Comparison of ENCODE assay signal across 9 mouse cellular contexts in genomic region chr1:127238871-127239314, GRCm38 (mm10). TPM values are rescaled to one million over a fixed set of nuclear protein-coding genes. Genes with fewer than 3 reads are reported as not detected.
A peak's percentile ranks its signal among the peaks of the same experiment; 100 is the strongest.
DNase-seq lines count a peak whose midpoint lies in the region; ATAC-seq and TF ChIP-seq lines count a peak whose summit lies in the region.
"Had no signal": no experiment of that assay in that cellular context is flagged by ENCODE, and none has a peak within 500 bp of the region (broad histone marks: within the 10 kb centered on the region; RNA-seq: fewer than 3 reads in every experiment).

No protein-coding gene starts in this region.

- peak; percentile 59 for TF ChIP-seq CTCF in E14TG2a.4 (conservative IDR thresholded peaks at IDR 0.05; ENCODE audit: low read length)

- no peak for DNase-seq in heart, adult 18-20 months
- DNase-seq in urinary bladder, postnatal 14 days (ENCODE audit: low spot score) = no peak
- no peak for DNase-seq in cerebellum, postnatal 14 days
- no peak for DNase-seq in kidney, postnatal 10 days

- no peaks in the 10 kb centered on the region for H3K9me3 ChIP-seq in heart, embryonic 14.5 days (ENCODE audit: control insufficient read depth, low read length)
- no peaks in the 10 kb centered on the region for H3K9me3 ChIP-seq in E14TG2a.4 (ENCODE audit: low read length)
- no peaks in the 10 kb centered on the region for H3K9me3 ChIP-seq in forebrain, embryonic 16.5 days (ENCODE audit: control insufficient read depth, low read length)
- no peaks in the 10 kb centered on the region for H3K9me3 ChIP-seq in midbrain, embryonic 12.5 days
- H3K9me3 ChIP-seq: intestine, embryonic 15.5 days had no signal

- ATAC-seq in heart, embryonic 14.5 days (ENCODE audit: insufficient number of reproducible peaks, insufficient read depth, low FRiP score, low read depth) = no peak
- ATAC-seq in forebrain, embryonic 16.5 days = peak; percentile 69
- ATAC-seq in midbrain, embryonic 12.5 days (ENCODE audit: low FRiP score, low read depth) = peak; percentile 61
- ATAC-seq: intestine, embryonic 15.5 days had no signal

- 58% methylated on average over 6 of the region's 6 CpGs for WGBS in heart, embryonic 14.5 days
- WGBS in forebrain, embryonic 16.5 days = 37% methylated on average over 6 of the region's 6 CpGs
- 37% methylated on average over 6 of the region's 6 CpGs for WGBS in midbrain, embryonic 12.5 days

- no peaks in the 10 kb centered on the region for H3K36me3 ChIP-seq in heart, embryonic 14.5 days (ENCODE audit: control insufficient read depth, insufficient read depth, low read length)
- H3K36me3 ChIP-seq in E14TG2a.4 (ENCODE audit: insufficient read depth, low read length) = no peaks in the 10 kb centered on the region
- no peaks in the 10 kb centered on the region for H3K36me3 ChIP-seq in forebrain, embryonic 16.5 days (ENCODE audit: control insufficient read depth, insufficient read depth)
- no peaks in the 10 kb centered on the region for H3K36me3 ChIP-seq in midbrain, embryonic 12.5 days
- H3K36me3 ChIP-seq: intestine, embryonic 15.5 days had no signal

- H3K27ac ChIP-seq in heart, embryonic 14.5 days (replicated peaks in 1 of 2; ENCODE audit: control insufficient read depth in 1 of 2, insufficient read depth in 1 of 2, low read depth in 2 of 2, low read length in 2 of 2) = peak overlapping the region; percentile 19 to 35; a peak in 2 of 4 replicates
- peak overlapping the region; percentile 24; the same call in 1 of the 2 replicates for H3K27ac ChIP-seq in forebrain, embryonic 16.5 days (ENCODE audit: low read length)
- 0 out of 2 replicates have a peak overlapping the region, but pooled peaks have one; percentile 36 for H3K27ac ChIP-seq in midbrain, embryonic 12.5 days (replicated peaks)
- H3K27ac ChIP-seq: intestine, embryonic 15.5 days had no signal

- H3K4me3 ChIP-seq in heart, embryonic 14.5 days (ENCODE audit: control insufficient read depth in 1 of 2, insufficient read depth in 1 of 2, low read depth in 1 of 2, low read length in 2 of 2) = no peak overlapping the region
- no peak overlapping the region for H3K4me3 ChIP-seq in E14TG2a.4 (replicated peaks; ENCODE audit: low read length)
- no peak overlapping the region for H3K4me3 ChIP-seq in forebrain, embryonic 16.5 days (replicated peaks; ENCODE audit: low read length)
- H3K4me3 ChIP-seq in midbrain, embryonic 12.5 days = no peak overlapping the region
- H3K4me3 ChIP-seq: intestine, embryonic 15.5 days had no signal

- H3K4me2 ChIP-seq in heart, embryonic 14.5 days (ENCODE audit: low read length) = no peak overlapping the region
- H3K4me2 ChIP-seq in forebrain, embryonic 16.5 days (ENCODE audit: low read length) = no peak overlapping the region
- H3K4me2 ChIP-seq in midbrain, embryonic 12.5 days (replicated peaks) = no peak overlapping the region
- H3K4me2 ChIP-seq: intestine, embryonic 15.5 days had no signal

- H3K9ac ChIP-seq in heart, embryonic 14.5 days (ENCODE audit: low read length) = no peak overlapping the region
- H3K9ac ChIP-seq in forebrain, embryonic 16.5 days (replicated peaks; ENCODE audit: low read depth, low read length) = no peak overlapping the region
- no peak overlapping the region for H3K9ac ChIP-seq in midbrain, embryonic 12.5 days (replicated peaks)
- H3K9ac ChIP-seq: intestine, embryonic 15.5 days had no signal

- H3K27me3 ChIP-seq in heart, embryonic 14.5 days (ENCODE audit: control insufficient read depth, insufficient read depth, low read length) = no peaks in the 10 kb centered on the region
- no peaks in the 10 kb centered on the region for H3K27me3 ChIP-seq in E14TG2a.4 (ENCODE audit: insufficient read depth, low read length)
- H3K27me3 ChIP-seq in forebrain, embryonic 16.5 days (replicated peaks; ENCODE audit: control insufficient read depth, insufficient read depth, low read length) = no peaks in the 10 kb centered on the region
- H3K27me3 ChIP-seq in midbrain, embryonic 12.5 days = no peaks in the 10 kb centered on the region
- H3K27me3 ChIP-seq: intestine, embryonic 15.5 days had no signal

- peaks cover 16 to 35% of the 10 kb centered on the region in 2 experiments for H3K4me1 ChIP-seq in heart, embryonic 14.5 days (ENCODE audit: control insufficient read depth in 2 of 2, insufficient read depth in 2 of 2, low read length in 2 of 2)
- peaks cover 83% of the 10 kb centered on the region for H3K4me1 ChIP-seq in E14TG2a.4 (replicated peaks; ENCODE audit: low read depth, low read length)
- peaks cover 9% of the 10 kb centered on the region for H3K4me1 ChIP-seq in forebrain, embryonic 16.5 days (replicated peaks; ENCODE audit: control insufficient read depth, insufficient read depth, low read length)
- H3K4me1 ChIP-seq in midbrain, embryonic 12.5 days = peaks cover 18% of the 10 kb centered on the region

RNA-seq across cellular contexts. Expression of gene Mgat5, which starts 34.1 kb away (rescaled TPM):
- polyA plus RNA-seq in heart, embryonic 14.5 days (2014; fragmentation: Nextera tagmentation; extraction: Ambion mirVana) = 5.3 and 6.0 TPM in 2 replicates
- 10 to 100 TPM; 13.2 to 15.2 TPM for total RNA-seq in heart, adult 18-20 months (2021)
- 12.1 and 14.8 TPM in 2 replicates for polyA plus RNA-seq in forebrain, embryonic 16.5 days (2015; fragmentation: Nextera tagmentation; extraction: Ambion mirVana)
- polyA plus RNA-seq in midbrain, embryonic 12.5 days (2016; fragmentation: Nextera tagmentation; extraction: Ambion mirVana) = 9.2 and 10.4 TPM in 2 replicates
